Mouse (Mus musculus) forebrain, embryonic 12.5 days (tissue): Measurements from ENCODE around the gene Myh6. TPM values are rescaled to one million over a fixed set of nuclear protein-coding genes. Genes with fewer than 3 reads are reported as not detected.
A peak's percentile ranks its signal among the peaks of the same experiment; 100 is the strongest.

ENCODE experiments used
- ATAC-seq: fragments of 200-750 bp; cut with Nextera tagmentation; 2 replicates; pipeline ENCODE4 v1.8.0; 2017; ENCODE audit warnings: moderate TSS enrichment; ENCODE audit not compliant: low FRiP score
- H3K27ac ChIP-seq: fragments of 300-500 bp; sonication (generic); 2 replicates; pipeline ENCODE4 v1.5.1; 2016; ENCODE audit warnings: mild to moderate bottlenecking
- H3K27me3 ChIP-seq: fragments of 300-500 bp; sonication (generic); 2 replicates; pipeline ENCODE4 v1.6.1; 2016; ENCODE audit warnings: mild to moderate bottlenecking
- H3K36me3 ChIP-seq: fragments of 300-500 bp; sonication (generic); replicated peaks from 2 replicates; pipeline ENCODE4 v1.6.1; 2016; ENCODE audit warnings: mild to moderate bottlenecking
- H3K4me1 ChIP-seq: fragments of 300-500 bp; sonication (generic); 2 replicates; pipeline ENCODE4 v1.6.1; 2016
- H3K4me2 ChIP-seq: fragments of 300-500 bp; sonication (generic); 2 replicates; pipeline ENCODE4 v1.6.1; 2016; ENCODE audit warnings: mild to moderate bottlenecking, moderate library complexity
- H3K4me3 ChIP-seq: fragments of 300-500 bp; sonication (generic); replicated peaks from 2 replicates; pipeline ENCODE4 v1.5.1; 2016; ENCODE audit warnings: mild to moderate bottlenecking
- H3K9ac ChIP-seq: fragments of 300-500 bp; sonication (generic); 2 replicates; pipeline ENCODE4 v1.6.1; 2016; ENCODE audit warnings: mild to moderate bottlenecking
- H3K9me3 ChIP-seq: fragments of 300-500 bp; sonication (generic); 2 replicates; pipeline ENCODE4 v1.6.1; 2016
- WGBS: fragments of 180-500 bp; shearing (Covaris S2); methylation state at CpG from one replicate; pipeline ENCODE4 v1.1.7; 2016; 5-methylcytosine and 5-hydroxymethylcytosine counted together
- polyA plus RNA-seq: library from polyadenylated mRNA; unstranded; fragments of >200 nt; fragmentation: Nextera tagmentation; extraction: Ambion mirVana; gene quantifications from 2 replicates; pipeline ENCODE4 v1.2.1, GENCODE M21; 2016

The Myh6 gene
- polyA plus RNA-seq, 1 experiment from 2014 or later, result 1.8 TPM

DNA sequence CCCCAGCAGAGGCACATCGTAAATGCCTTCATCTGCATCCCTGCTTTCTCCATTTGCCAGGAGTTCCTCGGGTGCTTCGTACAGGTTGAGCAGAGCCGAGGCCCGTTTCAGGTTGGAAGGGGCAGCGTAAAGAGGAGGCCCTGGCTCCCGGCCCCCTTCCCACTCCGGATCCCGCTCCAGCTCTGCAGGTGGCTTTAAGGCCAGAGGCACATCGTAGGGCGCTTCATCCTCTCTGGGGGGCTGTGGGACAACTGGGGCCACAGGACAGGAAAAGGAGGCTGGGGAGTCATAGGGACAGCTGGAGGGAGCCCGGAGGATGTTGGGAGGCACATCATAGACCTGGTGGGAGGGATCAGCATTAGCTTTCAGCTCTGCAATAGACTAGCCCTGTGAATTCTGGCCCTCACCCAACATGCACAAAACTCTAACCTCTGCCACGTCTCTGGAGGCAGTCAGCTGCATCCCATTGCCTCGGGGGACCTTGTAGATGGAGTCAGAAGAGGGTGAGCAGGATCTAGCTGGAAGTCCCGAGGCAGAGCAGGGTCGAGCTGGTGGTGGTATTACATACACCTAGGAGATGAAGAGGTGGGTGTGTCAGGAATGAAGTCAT is 46.5 kb downstream of the Myh6 start:
- Histone ChIP-seq H3K27me3 (no peaks in the 10 kb centered on the region), H3K9me3 (peaks cover 17% of the 10 kb centered on the region), H3K9ac (no peak overlapping the region), H3K36me3 (peaks cover 72% of the 10 kb centered on the region), H3K4me1 (peaks cover 18% of the 10 kb centered on the region), H3K27ac (no peak overlapping the region), H3K4me2 (no peak overlapping the region), H3K4me3 (no peak overlapping the region)
- 96% methylated on average over 16 of the region's 16 CpGs for WGBS
- ATAC-seq, result no peak

DNA sequence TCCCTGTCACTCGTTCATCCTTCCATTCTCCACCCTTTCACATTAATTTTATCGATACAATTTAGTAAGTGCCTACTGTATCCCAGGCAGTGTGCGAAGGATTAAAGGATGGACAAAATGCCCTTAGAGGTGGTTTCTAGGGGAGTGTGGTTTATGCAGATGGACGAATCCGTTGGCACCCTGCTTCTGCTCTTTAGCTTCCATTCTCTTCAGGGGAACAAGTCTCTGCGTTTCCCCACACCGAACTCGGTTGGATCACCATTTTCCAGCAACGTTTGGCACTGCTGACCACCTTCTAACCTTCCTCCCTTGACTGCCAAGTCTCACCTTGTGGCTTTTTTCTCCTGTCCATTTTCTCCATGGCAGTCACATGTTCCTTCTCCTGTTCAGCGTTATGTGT is 53.4 kb downstream of the Myh6 start:
- Histone ChIP-seq H3K4me2 (peak overlapping the region; percentile 98), H3K4me1 (peaks cover 24% of the 10 kb centered on the region), H3K9ac (peak overlapping the region; percentile 98), H3K4me3 (peak overlapping the region; percentile 97), H3K27ac (peak overlapping the region; percentile 89; the same call in 1 of the 2 replicates), H3K36me3 (peaks cover 44% of the 10 kb centered on the region), H3K9me3 (no peaks in the 10 kb centered on the region), H3K27me3 (no peaks in the 10 kb centered on the region)
- WGBS, result 19% methylated on average over 10 of the region's 10 CpGs
- peak; percentile 43 for ATAC-seq

DNA sequence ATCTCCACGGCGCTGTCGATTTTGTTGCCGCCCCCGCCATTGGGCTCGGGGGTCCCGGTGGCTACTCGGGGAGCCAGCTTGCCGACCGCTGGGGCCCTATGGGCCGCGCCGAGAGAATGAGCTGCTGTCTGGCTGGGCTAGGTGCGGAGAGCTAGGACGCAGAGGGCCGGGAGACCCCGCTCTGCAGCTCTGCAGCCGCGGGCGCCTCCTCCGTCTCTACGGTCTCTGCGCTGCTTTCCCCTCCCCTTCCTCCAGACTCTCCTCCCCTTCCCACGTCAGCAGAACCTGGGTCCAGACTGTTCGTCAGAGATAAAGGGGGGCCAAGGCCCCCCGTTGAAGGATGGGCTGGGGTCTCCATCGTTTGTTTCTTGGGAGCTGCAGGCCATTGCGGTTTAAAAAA is 53.8 kb downstream of the Myh6 start, which contains the start of gene Slc22a17:
Slc22a17 (minus strand) TSS at position 247 of the 400 bp plus-strand sequence.
- 0% methylated on average over 28 of the region's 28 CpGs for WGBS

DNA sequence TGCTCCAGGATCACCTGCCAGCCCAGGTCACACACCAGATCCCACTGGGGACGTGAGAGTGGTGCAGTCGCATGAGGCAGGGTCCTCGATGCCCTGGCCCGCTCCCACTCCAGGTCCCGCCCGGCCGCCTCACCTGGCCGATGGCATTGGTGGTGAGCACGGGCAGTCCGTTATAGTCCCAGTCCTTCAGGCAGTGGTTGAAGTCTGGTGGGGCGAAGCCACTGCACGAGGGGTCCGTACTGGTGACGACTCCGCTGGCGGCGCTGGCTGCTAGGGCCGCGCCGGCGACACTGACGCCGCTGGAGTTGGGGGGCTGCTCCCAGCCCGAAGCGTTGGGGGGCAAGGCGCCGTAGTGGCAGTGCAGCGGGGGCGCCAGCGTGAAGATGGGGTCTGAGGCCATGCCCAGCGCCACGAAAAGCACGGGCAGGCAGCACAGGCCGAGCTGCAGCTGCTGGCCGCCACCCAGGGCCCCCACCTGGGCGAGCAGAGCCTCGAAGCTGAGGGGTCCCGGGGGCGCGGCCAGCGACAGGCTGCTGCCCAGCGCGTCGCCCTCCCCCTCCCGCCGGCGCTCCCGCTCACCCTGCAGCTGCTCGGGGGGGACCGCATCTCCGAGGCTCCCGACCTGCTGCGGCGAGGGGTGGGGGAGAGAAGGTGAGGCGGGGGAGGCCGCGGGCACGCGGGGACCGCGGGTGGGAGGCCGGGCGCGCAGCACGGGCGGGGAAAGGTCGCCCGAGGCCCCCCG is 54.4 kb downstream of the Myh6 start:
- Histone ChIP-seq H3K4me3 (peak overlapping the region; percentile 97), H3K4me1 (peaks cover 24% of the 10 kb centered on the region), H3K36me3 (peaks cover 46% of the 10 kb centered on the region), H3K27me3 (no peaks in the 10 kb centered on the region), H3K9me3 (no peaks in the 10 kb centered on the region), H3K4me2 (peak overlapping the region; percentile 98), H3K27ac (peak overlapping the region; percentile 89), H3K9ac (peak overlapping the region; percentile 98)
- peak; percentile 69 for ATAC-seq
- 2% methylated on average over 55 of the region's 69 CpGs for WGBS

More for the DNA sequence above, 53.8 kb downstream of the Myh6 start, which contains the start of gene Slc22a17:
- Histone ChIP-seq H3K9me3 (no peaks in the 10 kb centered on the region), H3K4me1 (peaks cover 24% of the 10 kb centered on the region), H3K9ac (peak within 1 kb of the TSS; percentile 98), H3K4me3 (peak within 1 kb of the TSS; percentile 97), H3K27me3 (no peaks in the 10 kb centered on the region), H3K27ac (peak within 1 kb of the TSS; percentile 89), H3K4me2 (peak within 1 kb of the TSS; percentile 98), H3K36me3 (peaks cover 46% of the 10 kb centered on the region)
- peak; percentile 95 for ATAC-seq

DNA sequence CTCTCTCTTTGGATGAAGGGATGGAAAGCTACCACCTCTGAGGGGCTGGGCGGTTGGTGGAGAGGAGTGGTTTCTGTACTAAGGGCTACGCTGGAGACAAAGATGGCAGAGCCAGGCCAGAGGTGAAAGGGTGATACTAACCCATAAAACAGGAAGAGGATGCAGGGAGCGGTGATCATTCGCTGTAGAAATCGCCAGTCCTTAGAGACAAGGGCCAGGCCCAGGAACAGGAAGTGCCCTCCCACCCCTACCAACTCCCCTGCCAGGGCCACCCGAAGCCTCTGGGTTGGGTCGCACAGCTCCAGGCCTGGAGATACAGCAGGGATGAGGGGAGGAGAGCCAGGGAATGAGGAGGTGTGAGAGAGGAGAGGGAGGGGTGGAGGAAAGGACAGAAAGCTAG is 58.0 kb downstream of the Myh6 start:
- ATAC-seq, result no peak
- no peak overlapping the region for H3K4me3 ChIP-seq
- H3K27ac ChIP-seq, result no peak overlapping the region
- H3K27me3 ChIP-seq, result no peaks in the 10 kb centered on the region
- peaks cover 48% of the 10 kb centered on the region for H3K36me3 ChIP-seq
- peaks cover 22% of the 10 kb centered on the region for H3K4me1 ChIP-seq
- H3K4me2 ChIP-seq, result no peak overlapping the region
- H3K9me3 ChIP-seq, result no peaks in the 10 kb centered on the region
- H3K9ac ChIP-seq, result no peak overlapping the region
- 92% methylated on average over 7 of the region's 7 CpGs for WGBS

DNA sequence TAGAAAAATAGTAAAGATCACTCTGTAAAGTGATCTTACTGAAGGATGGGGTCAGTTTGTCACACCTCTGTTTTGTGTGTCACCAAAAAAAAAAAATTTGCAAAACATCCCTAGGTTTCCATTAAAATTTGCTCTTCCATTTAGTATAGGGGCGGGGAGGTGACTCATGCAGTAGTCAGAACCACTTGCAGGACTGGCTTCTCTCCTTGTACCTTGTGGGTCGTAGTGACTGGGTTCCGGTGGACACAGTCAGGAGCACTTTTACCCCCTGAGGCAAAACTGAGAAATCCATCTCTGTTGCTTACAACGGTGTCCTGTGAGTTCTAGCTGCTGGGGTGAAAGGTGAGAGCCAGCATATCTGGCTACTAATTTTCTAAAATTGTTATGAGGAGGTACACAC is 63.1 kb downstream of the Myh6 start:
- Histone ChIP-seq H3K4me1 (no peaks in the 10 kb centered on the region), H3K4me3 (no peak overlapping the region), H3K36me3 (peaks cover 40% of the 10 kb centered on the region), H3K4me2 (no peak overlapping the region), H3K27ac (no peak overlapping the region), H3K9ac (no peak overlapping the region), H3K27me3 (no peaks in the 10 kb centered on the region), H3K9me3 (no peaks in the 10 kb centered on the region)
- ATAC-seq, result no peak
- WGBS, result 98% methylated on average over 4 of the region's 4 CpGs

DNA sequence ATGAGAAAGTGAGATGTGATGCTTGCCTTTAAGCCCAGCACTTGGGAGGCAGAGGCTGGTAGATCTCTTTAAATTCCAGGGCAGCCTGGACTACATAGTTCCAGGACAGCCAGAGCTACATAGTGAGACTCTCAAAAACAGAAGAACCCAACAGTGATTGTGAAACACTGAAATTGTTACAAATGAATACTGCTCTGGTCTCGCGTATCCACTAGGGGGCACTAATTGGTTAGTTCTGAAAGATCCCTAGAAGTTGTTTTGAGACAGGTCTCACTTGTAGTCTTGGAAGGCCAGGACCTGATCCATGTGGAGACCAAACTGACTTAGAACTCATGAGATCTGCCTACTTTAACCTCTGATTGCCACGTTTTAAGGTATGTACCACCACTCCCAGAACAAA is 66.3 kb downstream of the Myh6 start:
- Histone ChIP-seq H3K27ac (peak overlapping the region; percentile 6; the same call in 1 of the 2 replicates), H3K4me3 (no peak overlapping the region), H3K4me2 (no peak overlapping the region), H3K4me1 (peaks cover 15% of the 10 kb centered on the region), H3K27me3 (no peaks in the 10 kb centered on the region), H3K36me3 (peaks cover 39% of the 10 kb centered on the region), H3K9ac (no peak overlapping the region), H3K9me3 (no peaks in the 10 kb centered on the region)
- WGBS, result 0% methylated on average over 3 of the region's 3 CpGs
- ATAC-seq, result peak; percentile 50; the same call in 1 of the 2 replicates

DNA sequence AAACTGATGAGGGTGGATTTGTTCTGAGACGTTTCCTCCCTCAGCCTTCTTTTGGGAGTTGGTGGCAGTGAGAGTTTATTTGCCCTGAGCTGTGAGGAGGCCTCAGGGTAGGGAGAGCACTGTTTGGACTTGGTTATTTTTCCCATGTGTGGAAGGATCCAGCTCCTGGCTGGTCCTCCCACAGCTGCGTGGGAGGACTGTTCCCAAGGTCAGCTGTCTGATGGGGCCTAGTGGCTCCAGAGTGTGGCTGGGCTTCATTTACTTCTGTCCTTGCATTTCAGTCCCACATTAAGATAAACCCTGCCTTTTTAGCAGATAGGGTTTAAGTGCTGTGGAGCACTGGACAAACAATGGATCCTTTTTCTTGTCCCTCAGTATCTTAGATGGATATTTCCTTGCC is 69.3 kb downstream of the Myh6 start:
- Histone ChIP-seq H3K27me3 (no peaks in the 10 kb centered on the region), H3K36me3 (peaks cover 37% of the 10 kb centered on the region), H3K9ac (peak overlapping the region; percentile 8; the same call in 1 of the 2 replicates), H3K4me2 (no peak overlapping the region), H3K27ac (no peak overlapping the region), H3K4me3 (no peak overlapping the region), H3K4me1 (peaks cover 18% of the 10 kb centered on the region), H3K9me3 (no peaks in the 10 kb centered on the region)
- 74% methylated on average over 2 of the region's 2 CpGs for WGBS
- no peak for ATAC-seq

DNA sequence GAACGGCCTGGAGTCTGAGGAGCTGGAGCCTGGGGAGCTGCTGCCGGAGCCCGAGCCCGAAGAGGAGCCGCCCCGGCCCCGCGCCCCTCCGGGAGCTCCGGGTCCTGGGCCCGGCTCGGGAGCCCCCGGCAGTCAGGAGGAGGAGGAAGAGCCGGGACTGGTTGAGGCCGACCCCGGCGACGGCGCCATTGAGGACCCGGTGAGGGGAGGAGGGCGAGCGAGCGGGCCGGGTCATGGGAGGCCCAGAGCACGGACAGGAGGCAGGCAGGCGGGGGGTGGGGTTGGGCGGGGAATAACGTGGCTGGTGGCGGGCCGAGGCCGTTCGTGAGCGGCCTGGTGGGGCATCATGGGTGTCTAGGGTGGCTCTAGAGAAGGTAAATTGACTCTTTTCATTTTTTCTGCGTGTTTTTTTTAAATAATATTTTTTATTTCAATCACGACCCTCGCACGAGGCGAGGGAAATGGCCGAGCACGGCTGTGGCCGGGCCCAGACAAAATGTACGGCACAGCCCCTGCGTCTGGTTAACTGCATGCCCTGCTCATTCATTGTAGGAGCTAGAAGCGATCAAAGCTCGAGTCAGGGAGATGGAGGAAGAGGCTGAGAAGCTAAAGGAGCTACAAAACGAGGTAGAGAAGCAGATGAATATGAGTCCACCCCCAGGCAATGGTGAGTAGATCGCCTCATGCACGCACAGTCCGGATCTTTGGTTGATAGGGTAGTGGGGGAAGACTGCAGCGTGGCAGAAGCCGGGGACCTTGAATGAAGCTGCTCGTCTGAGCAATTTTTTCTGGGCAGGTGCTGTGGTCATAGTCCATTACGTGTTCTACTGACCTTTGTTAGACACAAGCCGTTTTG is 72.2 kb downstream of the Myh6 start:
- WGBS, result under 1% methylated on average over 54 of the region's 54 CpGs

DNA sequence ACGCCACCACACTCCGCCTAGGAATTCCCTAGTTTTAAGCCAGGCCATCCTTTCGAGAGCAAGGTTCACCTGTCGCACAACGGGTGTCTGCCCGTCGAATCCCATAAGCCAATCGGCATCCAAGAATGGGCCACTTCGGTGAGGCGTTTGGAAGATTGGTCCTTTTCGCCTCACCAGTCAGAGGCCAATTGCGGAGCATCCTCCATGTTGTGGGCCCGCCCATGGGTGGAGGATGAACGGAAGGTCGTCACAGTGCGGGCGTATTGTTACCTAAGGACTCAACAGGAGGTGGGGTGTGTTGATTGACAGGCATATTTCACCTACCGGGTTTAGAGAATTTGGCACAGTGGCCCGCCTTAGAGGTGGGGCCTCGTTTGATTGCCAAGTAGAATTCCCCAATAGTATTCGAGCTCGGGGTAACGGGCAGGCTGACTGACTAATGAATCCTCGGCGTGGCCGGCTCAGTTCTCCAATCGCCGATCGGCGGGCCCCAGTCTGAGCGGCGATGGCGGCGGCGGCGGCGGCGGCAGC is 73.0 kb downstream of the Myh6 start:
- peak overlapping the region; percentile 48 for H3K4me2 ChIP-seq
- under 1% methylated on average over 38 of the region's 38 CpGs for WGBS
- H3K9ac ChIP-seq, result peak overlapping the region; percentile 99

More for the DNA sequence above, 72.2 kb downstream of the Myh6 start:
- peak overlapping the region; percentile 99 for H3K4me3 ChIP-seq
- peak overlapping the region; percentile 58 for H3K4me2 ChIP-seq
- ATAC-seq, result peak; percentile 64
- peak overlapping the region; percentile 99 for H3K9ac ChIP-seq
- H3K4me1 ChIP-seq, result peaks cover 18% of the 10 kb centered on the region
- no peaks in the 10 kb centered on the region for H3K9me3 ChIP-seq
- peak overlapping the region; percentile 95 for H3K27ac ChIP-seq
- H3K27me3 ChIP-seq, result no peaks in the 10 kb centered on the region
- peaks cover 37% of the 10 kb centered on the region for H3K36me3 ChIP-seq

DNA sequence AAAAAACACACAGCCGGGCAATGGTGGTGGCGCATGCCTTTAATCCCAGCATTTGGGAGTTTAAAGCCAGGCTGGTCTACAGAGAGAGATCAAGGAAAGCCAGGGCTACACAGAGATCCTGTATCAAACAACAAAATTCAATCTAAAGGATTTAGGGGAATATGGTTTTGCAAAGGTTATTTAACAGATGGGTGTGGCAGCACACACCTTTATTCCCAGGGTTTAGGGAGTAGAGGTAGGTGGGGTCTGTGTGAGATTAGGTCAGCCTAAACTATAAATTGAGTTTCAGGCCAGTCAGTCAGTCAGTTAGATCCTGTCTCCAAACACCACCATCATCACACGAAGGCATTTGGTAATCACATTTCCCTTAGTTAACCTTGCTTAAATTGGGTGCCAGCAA is 74.5 kb downstream of the Myh6 start, which contains the start of gene Pabpn1:
Pabpn1 (plus strand) TSS at position 301 of the 400 bp plus-strand sequence.
- Histone ChIP-seq H3K4me2 (peak within 1 kb of the TSS; percentile 48), H3K36me3 (peaks cover 18% of the 10 kb centered on the region), H3K4me1 (peaks cover 15% of the 10 kb centered on the region), H3K9ac (peak within 1 kb of the TSS; percentile 22; the same call in 1 of the 2 replicates), H3K4me3 (peak within 1 kb of the TSS; percentile 99), H3K9me3 (no peaks in the 10 kb centered on the region), H3K27me3 (no peaks in the 10 kb centered on the region), H3K27ac (peak within 1 kb of the TSS; percentile 79)
- no peak for ATAC-seq
- WGBS, result 94% methylated on average over 3 of the region's 3 CpGs

More for the DNA sequence above, 73.0 kb downstream of the Myh6 start:
- peak; percentile 98 for ATAC-seq
- peak overlapping the region; percentile 95 for H3K27ac ChIP-seq
- H3K27me3 ChIP-seq, result no peaks in the 10 kb centered on the region
- no peaks in the 10 kb centered on the region for H3K9me3 ChIP-seq
- H3K4me1 ChIP-seq, result peaks cover 18% of the 10 kb centered on the region
- peaks cover 31% of the 10 kb centered on the region for H3K36me3 ChIP-seq
- H3K4me3 ChIP-seq, result peak overlapping the region; percentile 99
